Mouse (Mus musculus) embryonic facial prominence, embryonic 10.5 days (tissue): Measurements from ENCODE around the gene Des. TPM values are rescaled to one million over a fixed set of nuclear protein-coding genes. Genes with fewer than 3 reads are reported as not detected.
A peak's percentile ranks its signal among the peaks of the same experiment; 100 is the strongest.

Experiments used
- DNase-seq: peaks from one replicate; pipeline ENCODE4 v3.0.0-alpha.2; 2017; ENCODE audit warnings: low spot score
- H3K27ac ChIP-seq: fragments of 300-500 bp; sonication (generic); replicated peaks from 2 replicates; pipeline ENCODE4 v1.5.1; 2016; ENCODE audit warnings: mild to moderate bottlenecking
- H3K27me3 ChIP-seq: fragments of 300-500 bp; sonication (generic); replicated peaks from 2 replicates; pipeline ENCODE4 v1.6.1; 2016; ENCODE audit warnings: low read depth, mild to moderate bottlenecking; ENCODE audit not compliant: poor library complexity, severe bottlenecking
- H3K36me3 ChIP-seq: fragments of 300-500 bp; sonication (generic); replicated peaks from 2 replicates; pipeline ENCODE4 v1.6.1; 2016; ENCODE audit warnings: mild to moderate bottlenecking, moderate library complexity
- H3K4me1 ChIP-seq: fragments of 300-500 bp; sonication (generic); 2 replicates; pipeline ENCODE4 v1.6.1; 2016
- H3K4me3 ChIP-seq: fragments of 300-500 bp; sonication (generic); 2 replicates; pipeline ENCODE4 v1.5.1; 2016; ENCODE audit warnings: mild to moderate bottlenecking, moderate library complexity
- H3K9me3 ChIP-seq: fragments of 300-500 bp; sonication (generic); 2 replicates; pipeline ENCODE4 v1.6.1; 2016; ENCODE audit warnings: mild to moderate bottlenecking
- WGBS: fragments of 180-500 bp; shearing (Covaris S2); methylation state at CpG from one replicate; pipeline ENCODE4 v1.1.7; 2016; 5-methylcytosine and 5-hydroxymethylcytosine counted together
- polyA plus RNA-seq: library from polyadenylated mRNA; unstranded; fragments of >200 nt; fragmentation: Nextera tagmentation; extraction: Ambion mirVana; gene quantifications from 2 replicates; pipeline ENCODE4 v1.2.1, GENCODE M21; 2016

The Des gene
- polyA plus RNA-seq, 1 experiment from 2014 or later, result 10.4 TPM

DNA sequence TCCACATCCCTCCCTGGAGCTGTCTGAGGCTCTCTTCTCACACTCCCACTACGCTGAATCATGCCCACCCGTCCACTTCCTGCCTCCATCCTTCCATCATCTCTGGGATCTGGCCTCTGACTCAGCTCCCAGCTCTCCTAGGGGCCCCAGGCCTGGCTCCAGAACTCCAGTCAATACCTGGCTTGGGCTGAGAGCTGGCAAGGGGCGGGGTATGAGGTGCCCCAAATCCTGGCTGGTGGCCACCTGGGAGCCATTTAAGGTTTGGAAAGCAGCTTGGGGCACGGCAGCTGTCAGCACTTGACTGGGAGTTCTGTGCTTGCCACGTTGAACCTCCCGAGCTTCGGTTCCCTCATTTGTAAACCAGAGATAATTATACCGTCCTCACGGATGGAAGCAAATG lies 33.0 kb downstream of the Des start:
- Histone ChIP-seq H3K9me3 (no peaks in the 10 kb centered on the region), H3K4me3 (no peak overlapping the region), H3K27me3 (peaks cover 32% of the 10 kb centered on the region), H3K27ac (0 out of 2 replicates have a peak overlapping the region, but pooled peaks have one; percentile 59), H3K4me1 (peaks cover 23% of the 10 kb centered on the region), H3K36me3 (peaks cover 70% of the 10 kb centered on the region)
- no peak for DNase-seq
- WGBS, result 77% methylated on average over 9 of the region's 9 CpGs

DNA sequence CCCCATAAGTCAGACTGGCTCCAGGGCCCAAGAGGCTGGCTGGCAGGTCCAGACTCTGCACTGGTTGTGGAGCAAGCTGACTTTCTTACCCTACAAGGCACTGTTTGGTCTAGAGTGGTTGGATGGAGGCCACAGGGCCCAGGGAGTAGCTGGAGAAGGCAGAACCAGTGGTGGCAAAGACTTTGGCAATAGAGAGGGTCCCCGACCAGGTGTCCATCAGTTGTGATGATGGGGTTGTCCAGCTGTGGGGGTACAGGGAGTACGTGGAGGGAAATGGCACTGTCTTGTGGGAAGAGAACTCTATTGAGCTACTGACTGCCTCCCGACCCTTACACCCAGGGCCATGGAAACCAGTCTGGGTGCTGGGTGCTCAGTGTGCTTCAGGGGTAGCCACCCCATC lies 33.7 kb downstream of the Des start:
- Histone ChIP-seq H3K4me3 (no peak overlapping the region), H3K27me3 (peaks cover 25% of the 10 kb centered on the region), H3K4me1 (peaks cover 23% of the 10 kb centered on the region), H3K36me3 (peaks cover 70% of the 10 kb centered on the region), H3K27ac (no peak overlapping the region), H3K9me3 (no peaks in the 10 kb centered on the region)
- DNase-seq, result no peak
- WGBS, result 90% methylated on average over 3 of the region's 3 CpGs

GRCm38 (mm10) chr1:75398761-75399402 lies 38.8 kb downstream of the Des start:
- Histone ChIP-seq H3K4me1 (peaks cover 43% of the 10 kb centered on the region), H3K4me3 (peak overlapping the region; percentile 46), H3K27me3 (no peaks in the 10 kb centered on the region), H3K9me3 (no peaks in the 10 kb centered on the region), H3K27ac (peak overlapping the region; percentile 83), H3K36me3 (peaks cover 62% of the 10 kb centered on the region)
- peak; percentile 85 for DNase-seq
- WGBS, result 10% methylated on average over 9 of the region's 9 CpGs

- peak overlapping the region; percentile 83 for H3K27ac ChIP-seq
- peak overlapping the region; percentile 46 for H3K4me3 ChIP-seq
- 6% methylated on average over 15 of the region's 15 CpGs for WGBS
- peaks cover 62% of the 10 kb centered on the region for H3K36me3 ChIP-seq
- H3K27me3 ChIP-seq, result no peaks in the 10 kb centered on the region
- peak; percentile 88 for DNase-seq
- H3K9me3 ChIP-seq, result no peaks in the 10 kb centered on the region
- H3K4me1 ChIP-seq, result peaks cover 43% of the 10 kb centered on the region
Measured at GRCm38 (mm10) chr1:75399755-75400492, 39.8 kb downstream of the Des start.

GRCm38 (mm10) chr1:75400493-75401115 lies 40.5 kb downstream of the Des start:
- no peak for DNase-seq
- WGBS, result 37% methylated on average over 6 of the region's 6 CpGs
- Histone ChIP-seq H3K4me1 (peaks cover 43% of the 10 kb centered on the region), H3K27me3 (no peaks in the 10 kb centered on the region), H3K36me3 (peaks cover 65% of the 10 kb centered on the region), H3K4me3 (peak overlapping the region; percentile 46), H3K27ac (peak overlapping the region; percentile 83), H3K9me3 (no peaks in the 10 kb centered on the region)

DNA sequence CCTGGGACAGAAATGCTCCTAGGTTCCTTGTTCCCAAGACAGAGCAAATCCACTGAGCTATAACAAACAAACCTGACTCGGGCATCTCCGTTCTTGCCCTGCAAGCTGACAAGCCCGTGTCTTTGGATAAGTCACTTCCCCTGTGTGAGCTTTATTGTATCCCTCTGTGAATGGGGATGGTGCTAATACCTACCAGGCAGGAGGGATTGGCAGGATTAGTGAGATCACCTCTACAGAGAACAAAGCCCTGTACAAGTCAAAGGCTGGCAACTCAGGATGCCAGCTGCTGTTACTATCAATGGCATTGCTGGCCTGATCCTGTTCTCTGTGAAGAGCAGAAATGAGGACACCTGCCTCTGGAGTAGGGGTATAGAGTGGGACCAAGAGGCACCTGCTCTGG lies 45.4 kb downstream of the Des start:
- H3K4me3 ChIP-seq, result no peak overlapping the region
- WGBS, result 85% methylated on average over 3 of the region's 3 CpGs
- peaks cover 18% of the 10 kb centered on the region for H3K4me1 ChIP-seq
- no peaks in the 10 kb centered on the region for H3K27me3 ChIP-seq
- H3K27ac ChIP-seq, result no peak overlapping the region
- H3K9me3 ChIP-seq, result no peaks in the 10 kb centered on the region
- DNase-seq, result no peak
- H3K36me3 ChIP-seq, result peaks cover 83% of the 10 kb centered on the region

- H3K9me3 ChIP-seq, result no peaks in the 10 kb centered on the region
- WGBS, result 93% methylated on average over 15 of the region's 15 CpGs
Measured at GRCm38 (mm10) chr1:75406173-75406572, 46.0 kb downstream of the Des start.

DNA sequence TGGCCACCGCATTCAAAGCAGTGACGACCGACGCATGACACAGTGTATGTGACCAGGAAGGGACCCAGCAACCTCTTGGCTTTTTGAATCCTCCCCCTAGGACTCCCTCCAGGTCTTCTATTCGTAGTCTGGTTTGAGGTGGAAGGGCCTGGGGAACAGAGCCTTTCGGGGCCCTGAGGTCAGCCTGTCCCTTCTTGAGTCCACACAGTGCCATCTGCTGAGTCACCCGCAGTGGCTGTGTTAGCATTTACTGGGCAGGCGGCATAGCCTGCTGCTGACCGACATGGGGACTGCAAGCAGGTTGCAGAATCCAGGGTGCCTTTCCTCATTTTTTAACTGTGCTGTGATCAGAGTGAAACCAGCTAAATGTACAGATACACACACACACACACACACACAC lies 46.9 kb downstream of the Des start:
- H3K27ac ChIP-seq, result no peak overlapping the region
- H3K4me3 ChIP-seq, result no peak overlapping the region
- 93% methylated on average over 9 of the region's 9 CpGs for WGBS
- H3K4me1 ChIP-seq, result peaks cover 7% of the 10 kb centered on the region; the same call in 1 of the 2 replicates
- no peaks in the 10 kb centered on the region for H3K9me3 ChIP-seq
- no peak for DNase-seq
- H3K27me3 ChIP-seq, result no peaks in the 10 kb centered on the region
- peaks cover 81% of the 10 kb centered on the region for H3K36me3 ChIP-seq

More at GRCm38 (mm10) chr1:75406173-75406572, 46.0 kb downstream of the Des start:
- H3K36me3 ChIP-seq, result peaks cover 84% of the 10 kb centered on the region
- no peak overlapping the region for H3K4me3 ChIP-seq
- peaks cover 11% of the 10 kb centered on the region for H3K4me1 ChIP-seq
- no peaks in the 10 kb centered on the region for H3K27me3 ChIP-seq
- no peak for DNase-seq
- H3K27ac ChIP-seq, result no peak overlapping the region

GRCm38 (mm10) chr1:75408210-75408609 lies 48.1 kb downstream of the Des start:
- WGBS, result 80% methylated on average over 4 of the region's 4 CpGs
- H3K27me3 ChIP-seq, result no peaks in the 10 kb centered on the region
- peaks cover 73% of the 10 kb centered on the region for H3K36me3 ChIP-seq
- no peak for DNase-seq
- H3K4me1 ChIP-seq, result peaks cover 5% of the 10 kb centered on the region
- H3K9me3 ChIP-seq, result no peaks in the 10 kb centered on the region
- H3K4me3 ChIP-seq, result no peak overlapping the region
- H3K27ac ChIP-seq, result no peak overlapping the region

DNA sequence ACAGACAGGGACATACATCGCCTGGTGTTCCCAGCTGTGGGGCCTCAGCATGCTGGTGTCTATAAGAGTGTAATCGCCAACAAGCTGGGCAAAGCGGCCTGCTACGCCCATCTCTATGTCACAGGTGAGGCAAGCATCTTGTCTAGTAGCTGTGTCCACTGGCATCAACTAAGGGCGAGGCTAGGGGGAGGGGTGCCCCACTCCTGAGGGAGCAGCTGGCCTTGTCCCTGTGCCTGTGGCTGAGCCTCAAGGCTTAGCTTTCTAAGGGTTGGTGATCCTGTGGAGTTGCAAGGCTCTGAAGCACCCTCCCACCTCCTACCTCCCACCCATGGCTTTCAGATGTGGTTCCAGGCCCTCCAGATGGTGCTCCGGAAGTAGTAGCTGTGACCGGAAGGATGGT lies 49.8 kb downstream of the Des start:
- H3K36me3 ChIP-seq, result peaks cover 70% of the 10 kb centered on the region
- WGBS, result 92% methylated on average over 7 of the region's 7 CpGs
- peaks cover 11% of the 10 kb centered on the region for H3K4me1 ChIP-seq
- H3K9me3 ChIP-seq, result no peaks in the 10 kb centered on the region
- DNase-seq, result no peak
- no peaks in the 10 kb centered on the region for H3K27me3 ChIP-seq
- H3K4me3 ChIP-seq, result no peak overlapping the region
- no peak overlapping the region for H3K27ac ChIP-seq

DNA sequence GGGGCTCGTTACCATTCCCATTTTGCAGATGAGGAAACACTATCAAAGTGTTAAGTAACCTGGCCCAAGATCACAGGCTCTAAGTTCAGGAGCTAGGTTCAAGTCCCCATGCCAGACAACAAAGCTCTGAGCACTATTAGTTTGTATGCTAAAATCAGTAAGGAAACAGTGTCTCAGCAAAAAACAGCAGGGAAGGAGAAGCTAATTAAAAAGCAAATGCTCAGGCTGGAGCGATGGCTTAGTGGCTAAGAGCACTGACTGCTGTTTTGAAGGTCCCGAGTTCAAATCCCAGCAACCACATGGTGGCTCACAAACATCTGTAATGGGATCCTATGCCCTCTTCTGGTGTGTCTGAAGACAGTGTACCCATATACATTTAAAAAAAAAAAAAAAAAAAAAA lies 52.1 kb downstream of the Des start:
- H3K4me1 ChIP-seq, result peaks cover 11% of the 10 kb centered on the region
- peaks cover 63% of the 10 kb centered on the region for H3K36me3 ChIP-seq
- H3K27ac ChIP-seq, result no peak overlapping the region
- DNase-seq, result no peak
- no peaks in the 10 kb centered on the region for H3K9me3 ChIP-seq
- WGBS, result 91% methylated on average over 3 of the region's 3 CpGs
- no peak overlapping the region for H3K4me3 ChIP-seq
- no peaks in the 10 kb centered on the region for H3K27me3 ChIP-seq

- Histone ChIP-seq H3K4me1 (peaks cover 11% of the 10 kb centered on the region), H3K36me3 (peaks cover 63% of the 10 kb centered on the region), H3K9me3 (no peaks in the 10 kb centered on the region), H3K27ac (no peak overlapping the region), H3K4me3 (no peak overlapping the region), H3K27me3 (no peaks in the 10 kb centered on the region)
- 60% methylated on average over 3 of the region's 3 CpGs for WGBS
- peak; percentile 49 for DNase-seq
Measured at GRCm38 (mm10) chr1:75413749-75414148, 53.6 kb downstream of the Des start.
